Mouse (Mus musculus) megakaryocyte, embryonic 14.5 days (primary cell): ENCODE data around the gene Plvap.

Experiments
- FLI1 ChIP-seq: IDR thresholded peaks from 2 replicates; pipeline ENCODE4 v1.6.1; 2012; ENCODE audit warnings: low read length, inconsistent platforms, mixed read lengths
- GATA1 ChIP-seq: IDR thresholded peaks from 3 replicates; pipeline ENCODE4 v1.6.1; 2012; ENCODE audit warnings: mixed read lengths, low read length, inconsistent platforms, borderline replicate concordance

DNA sequence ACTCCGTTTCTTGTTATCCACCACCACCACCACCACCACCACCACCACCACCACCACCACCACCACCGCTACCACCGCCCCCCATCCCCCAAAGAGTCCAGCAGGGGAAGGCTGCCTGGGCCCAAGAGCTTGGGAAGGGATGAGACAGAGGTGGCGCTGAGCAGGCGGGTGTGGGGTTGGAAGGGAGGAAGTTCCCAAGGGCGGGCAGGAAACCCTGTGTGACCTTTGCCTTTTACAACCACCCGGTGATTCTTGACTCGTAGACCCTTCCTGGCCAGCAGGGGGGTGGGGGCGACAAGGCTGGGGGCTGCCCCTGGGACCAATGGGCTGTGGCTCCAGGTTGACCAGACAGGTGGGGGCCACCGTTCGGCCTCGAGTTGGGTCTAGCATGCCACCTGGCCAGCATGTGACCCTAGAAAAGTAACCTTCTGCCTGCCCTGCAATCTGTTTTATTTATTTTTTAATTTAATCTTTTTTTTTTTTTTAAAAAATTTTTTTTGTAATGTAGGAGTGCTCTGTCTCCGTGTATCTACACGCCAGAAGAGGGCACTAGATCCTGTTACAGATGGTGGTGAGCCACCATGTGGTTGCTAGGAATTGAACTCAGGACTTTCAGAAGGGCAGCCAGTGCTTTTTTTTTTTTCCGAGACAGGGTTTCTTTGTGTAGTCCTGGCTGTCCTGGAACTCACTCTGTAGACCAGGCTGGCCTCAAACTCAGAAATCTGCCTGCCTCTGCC, 1.6 kb upstream of the Plvap start:
- TF ChIP-seq FLI1 (no peak), GATA1 (no peak)
